Mouse (Mus musculus) testis, adult 2 months (tissue): ENCODE results near the gene Mcm9.

Experiments
- CTCF ChIP-seq: fragments of 200-500 bp; IDR thresholded peaks from 2 replicates; pipeline ENCODE4 v1.5.1; 2012; ENCODE audit warnings: low read depth, mild to moderate bottlenecking, inconsistent platforms, low read length, moderate library complexity; ENCODE audit not compliant: control insufficient read depth, insufficient read depth, insufficient replicate concordance
- POLR2A ChIP-seq: fragments of 200-500 bp; IDR thresholded peaks from 2 replicates; pipeline ENCODE4 v1.6.1; 2012; ENCODE audit warnings: low read depth, mild to moderate bottlenecking, inconsistent platforms, low read length, moderate library complexity; ENCODE audit not compliant: control insufficient read depth

DNA sequence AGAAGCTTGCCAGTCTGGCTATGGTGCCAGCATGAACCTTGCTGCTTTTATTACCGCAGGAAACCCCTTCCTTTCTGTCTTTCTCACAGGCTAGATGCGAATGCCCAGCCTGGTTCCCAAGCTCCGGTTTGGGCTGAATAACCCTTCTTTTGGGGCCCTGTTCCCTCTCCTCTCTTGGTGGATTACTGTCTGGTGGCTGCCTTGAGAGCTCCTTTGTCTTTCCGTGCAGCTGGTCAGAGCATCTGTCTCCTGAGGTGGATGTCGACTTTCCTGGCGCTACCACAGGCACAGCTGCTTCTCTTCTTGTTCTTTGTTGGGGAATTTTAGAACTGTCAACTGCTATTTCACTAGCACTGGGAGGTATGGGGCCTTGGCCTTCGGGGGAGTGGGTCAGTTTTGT is 92.6 kb downstream of the Mcm9 start:
- TF ChIP-seq POLR2A (no peak), CTCF (no peak)
